Mouse (Mus musculus): Measurements from ENCODE around the gene Smarcd3.

The Smarcd3 gene

GRCm38 (mm10) chr5:24623986-24624821 lies at the start of gene Smarcd3:
TSS of gene Smarcd3 (minus strand) at chr5:24624411.
- peak; percentile 37 for DNase-seq (ENCODE audit: low read depth, low spot score)

- no peak for DNase-seq (ENCODE audit: low read depth, low spot score)
Measured at GRCm38 (mm10) chr5:24661457-24661856, 37.2 kb upstream of the Smarcd3 start.

GRCm38 (mm10) chr5:24659708-24660423 lies 35.7 kb upstream of the Smarcd3 start:
- DNase-seq (ENCODE audit: low read depth, low spot score): no peak

- DNase-seq (ENCODE audit: low read depth, low spot score): no peak
Measured at GRCm38 (mm10) chr5:24657113-24657512, 32.9 kb upstream of the Smarcd3 start.

- DNase-seq (ENCODE audit: low read depth, low spot score): no peak
Measured at GRCm38 (mm10) chr5:24654491-24654890, 30.3 kb upstream of the Smarcd3 start.

- DNase-seq (ENCODE audit: low read depth, low spot score): no peak
Measured at GRCm38 (mm10) chr5:24652780-24653179, 28.6 kb upstream of the Smarcd3 start.

GRCm38 (mm10) chr5:24651768-24652752 lies 27.8 kb upstream of the Smarcd3 start:
- DNase-seq (ENCODE audit: low read depth, low spot score): peak; percentile 68

GRCm38 (mm10) chr5:24651356-24651755 lies 27.1 kb upstream of the Smarcd3 start:
- DNase-seq (ENCODE audit: low read depth, low spot score): no peak

GRCm38 (mm10) chr5:24649701-24650100 lies 25.5 kb upstream of the Smarcd3 start:
- DNase-seq (ENCODE audit: low read depth, low spot score): no peak

- DNase-seq (ENCODE audit: low read depth, low spot score): no peak
Measured at GRCm38 (mm10) chr5:24649231-24649630, 25.0 kb upstream of the Smarcd3 start.

GRCm38 (mm10) chr5:24645454-24645853 lies 21.2 kb upstream of the Smarcd3 start:
- DNase-seq (ENCODE audit: low read depth, low spot score): no peak

- DNase-seq (ENCODE audit: low read depth, low spot score): no peak
Measured at GRCm38 (mm10) chr5:24639081-24639480, 14.9 kb upstream of the Smarcd3 start.

GRCm38 (mm10) chr5:24638131-24638530 lies 13.9 kb upstream of the Smarcd3 start:
- no peak for DNase-seq (ENCODE audit: low read depth, low spot score)

- no peak for DNase-seq (ENCODE audit: low read depth, low spot score)
Measured at GRCm38 (mm10) chr5:24636987-24637386, 12.8 kb upstream of the Smarcd3 start.

GRCm38 (mm10) chr5:24635526-24636141 lies 11.4 kb upstream of the Smarcd3 start:
- DNase-seq (ENCODE audit: low read depth, low spot score): no peak

- DNase-seq (ENCODE audit: low read depth, low spot score): no peak
Measured at GRCm38 (mm10) chr5:24635093-24635492, 10.9 kb upstream of the Smarcd3 start.

GRCm38 (mm10) chr5:24629712-24630111 lies 5.5 kb upstream of the Smarcd3 start:
- no peak for DNase-seq (ENCODE audit: low read depth, low spot score)

GRCm38 (mm10) chr5:24624822-24625120 lies 560 bp upstream of the Smarcd3 start:
- no peak for DNase-seq (ENCODE audit: low read depth, low spot score)

GRCm38 (mm10) chr5:24623041-24623985 lies 898 bp downstream of the Smarcd3 start:
- no peak for DNase-seq (ENCODE audit: low read depth, low spot score)

GRCm38 (mm10) chr5:24622386-24623040 lies 1.7 kb downstream of the Smarcd3 start:
- no peak for DNase-seq (ENCODE audit: low read depth, low spot score)
